In the genomic region with DNA sequence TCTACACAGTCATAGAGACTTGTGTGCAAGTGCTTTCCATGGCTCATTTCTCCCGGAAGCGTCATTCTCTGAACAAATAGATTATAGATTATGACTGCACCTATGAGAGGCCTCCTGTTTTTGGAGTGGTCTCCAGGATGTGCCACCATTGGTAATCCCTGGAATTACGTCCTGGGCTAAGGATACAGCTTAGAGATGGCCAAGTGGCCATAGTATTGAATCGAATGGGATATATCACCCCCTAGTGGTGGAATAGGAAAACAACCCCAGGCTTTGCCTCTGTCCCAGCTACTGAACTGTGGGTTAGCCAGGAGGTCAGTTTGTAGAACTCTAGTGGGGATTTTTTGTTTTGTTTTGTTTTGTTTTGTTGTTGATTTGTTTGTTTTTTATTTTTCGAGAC, we compare ENCODE assay signal across 8 mouse cellular contexts. TPM values are rescaled to one million over a fixed set of nuclear protein-coding genes. Genes with fewer than 3 reads are reported as not detected.
DNase-seq lines count a peak whose midpoint lies in the region; ATAC-seq and TF ChIP-seq lines count a peak whose summit lies in the region.

No protein-coding gene starts in this region.

- H3K27me3 ChIP-seq in lung, postnatal 0 days (replicated peaks; ENCODE audit: insufficient read depth, low read length) = no peaks in the 10 kb centered on the region

- WGBS in lung, postnatal 0 days = 29% methylated on average over 5 of the region's 5 CpGs

- H3K4me3 ChIP-seq in lung, postnatal 0 days (ENCODE audit: low read depth, low read length) = no peak overlapping the region

- H3K27ac ChIP-seq in lung, postnatal 0 days (ENCODE audit: low read length) = no peak overlapping the region

- no peaks in the 10 kb centered on the region for H3K36me3 ChIP-seq in lung, postnatal 0 days (ENCODE audit: insufficient read depth, low read length)

- no peak overlapping the region for H3K4me2 ChIP-seq in lung, postnatal 0 days (replicated peaks; ENCODE audit: low read depth, low read length)

- ATAC-seq in lung, postnatal 0 days = peak; percentile 75

- intact Hi-C loops in heart, postnatal 25 days (cut with DNase I) = loop anchor here (1.0 to 5.0 kb wide), 3 partner anchors 44 to 205 kb away; no protein-coding TSS in a partner anchor
- intact Hi-C loops in heart, postnatal 10 days (cut with DNase I) = loop anchor here (1.0 to 2.0 kb wide), 3 partner anchors 44 to 205 kb away; no protein-coding TSS in a partner anchor

- no peak for TF ChIP-seq EP300 in lung, postnatal 0 days (IDR thresholded peaks at IDR 0.05)

- TF ChIP-seq CTCF in lung, postnatal 0 days (IDR thresholded peaks at IDR 0.05) = peak; percentile 82

- peak; percentile 55 for DNase-seq in heart, adult 8-10 months (ENCODE audit: low spot score)
- DNase-seq in heart, postnatal 25 days (ENCODE audit: low spot score) = no peak
- peak; percentile 50 for DNase-seq in A20 (ENCODE audit: low read depth, low spot score)
- peak; percentile 61 for DNase-seq in brain, adult 2 months (ENCODE audit: low read depth, low spot score)
- DNase-seq in heart, postnatal 10 days = peak; percentile 57 to 66
- peak; percentile 75 for DNase-seq in lung, postnatal 0 days (ENCODE audit: low spot score)
- DNase-seq in urinary bladder, adult 2 months (ENCODE audit: low spot score) = no peak
- no peak for DNase-seq in urinary bladder, postnatal 4 days (ENCODE audit: low spot score in 2 of 2)

- no peaks in the 10 kb centered on the region for H3K4me1 ChIP-seq in lung, postnatal 0 days (ENCODE audit: insufficient read depth, low read depth, low read length)

- H3K9me3 ChIP-seq in lung, postnatal 0 days (ENCODE audit: low read length) = no peaks in the 10 kb centered on the region

- no peak overlapping the region for H3K9ac ChIP-seq in lung, postnatal 0 days (replicated peaks; ENCODE audit: low read depth)

RNA-seq across cellular contexts. Expression of a gene that starts 21.4 kb away (rescaled TPM):
- 1 to 10 TPM; 2.5 to 4.9 (median 3.3) TPM for total RNA-seq in heart, adult 8-10 months (2022)
- 1 to 10 TPM; 3.4 to 3.5 TPM for total RNA-seq in heart, postnatal 25 days (2021)
- total RNA-seq in heart, postnatal 10 days (2021) = 1 to 10 TPM; 4.6 TPM
- polyA plus RNA-seq in lung, postnatal 0 days (2015; fragmentation: Nextera tagmentation; extraction: Ambion mirVana) = 2.2 and 2.6 TPM in 2 replicates
- polyA plus RNA-seq in urinary bladder, adult 2 months (2012; rRNA removed) = 1.8 and 2.9 TPM in 2 replicates

RNA-seq across cellular contexts. Expression of a gene that starts 23.2 kb away (rescaled TPM):
- 10 to 100 TPM; 39.7 to 41.2 (median 40.2) TPM for total RNA-seq in heart, adult 8-10 months (2022)
- total RNA-seq in heart, postnatal 25 days (2021) = 10 to 100 TPM; 42.1 to 45.1 TPM
- total RNA-seq in heart, postnatal 10 days (2021) = 10 to 100 TPM; 40.0 to 40.9 TPM
- 12.7 and 13.7 TPM in 2 replicates for polyA plus RNA-seq in lung, postnatal 0 days (2015; fragmentation: Nextera tagmentation; extraction: Ambion mirVana)
- 34.4 and 39.6 TPM in 2 replicates for polyA plus RNA-seq in urinary bladder, adult 2 months (2012; rRNA removed)

RNA-seq across cellular contexts. Expression of a gene that starts 25.6 kb away (rescaled TPM):
- 10 to 100 TPM in 3 of 4 experiments, 1 to 10 TPM in 1; 9.8 to 31.3 (median 20.9) TPM for total RNA-seq in heart, adult 8-10 months (2022)
- 10 to 100 TPM; 15.7 to 22.9 TPM for total RNA-seq in heart, postnatal 25 days (2021)
- 10 to 100 TPM; 27.2 to 36.1 TPM for total RNA-seq in heart, postnatal 10 days (2021)
- 620 and 625 TPM in 2 replicates for polyA plus RNA-seq in lung, postnatal 0 days (2015; fragmentation: Nextera tagmentation; extraction: Ambion mirVana)
- polyA plus RNA-seq in urinary bladder, adult 2 months (2012; rRNA removed) = 310 and 399 TPM in 2 replicates

Comparison
In these comparisons a context has a peak if more than half of its experiments do, and no peak if none do; other contexts are left out.
1. DNase-seq: peak in heart, adult 8-10 months (single experiment), A20 (single experiment), brain, adult 2 months (single experiment), heart, postnatal 10 days (2 of 2) and lung, postnatal 0 days (single experiment); none in heart, postnatal 25 days (single experiment), urinary bladder, adult 2 months (single experiment) and urinary bladder, postnatal 4 days (0 of 2).